Mouse (Mus musculus) spleen, postnatal 4 days (tissue): ENCODE data around the gene Ofcc1.

ENCODE experiments used
- DNase-seq, 2 experiments: peaks; one replicate each; pipeline ENCODE4 v3.0.0; 2022; ENCODE audit warnings: low spot score in 2 of 2

The Ofcc1 gene

DNA sequence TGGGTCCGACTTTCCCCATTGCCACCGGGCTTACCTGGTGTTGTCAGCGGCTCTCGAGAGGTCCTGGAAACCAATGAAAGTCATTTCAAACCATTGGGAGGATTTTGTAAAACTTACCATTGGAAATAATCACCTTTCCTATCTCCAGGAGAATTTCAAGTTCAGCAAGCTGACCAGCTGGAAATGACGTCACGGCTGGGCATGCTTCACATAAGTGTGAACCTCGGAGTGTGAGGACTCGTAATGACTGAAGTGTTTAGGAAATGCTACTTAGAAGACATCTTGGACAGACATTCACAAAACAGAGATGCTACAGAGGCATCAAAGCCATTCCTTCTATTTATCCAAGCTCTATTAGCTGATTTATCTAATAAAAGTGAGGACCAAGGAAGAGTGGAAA lies 361.0 kb downstream of the Ofcc1 start:
- DNase-seq = no peak

DNA sequence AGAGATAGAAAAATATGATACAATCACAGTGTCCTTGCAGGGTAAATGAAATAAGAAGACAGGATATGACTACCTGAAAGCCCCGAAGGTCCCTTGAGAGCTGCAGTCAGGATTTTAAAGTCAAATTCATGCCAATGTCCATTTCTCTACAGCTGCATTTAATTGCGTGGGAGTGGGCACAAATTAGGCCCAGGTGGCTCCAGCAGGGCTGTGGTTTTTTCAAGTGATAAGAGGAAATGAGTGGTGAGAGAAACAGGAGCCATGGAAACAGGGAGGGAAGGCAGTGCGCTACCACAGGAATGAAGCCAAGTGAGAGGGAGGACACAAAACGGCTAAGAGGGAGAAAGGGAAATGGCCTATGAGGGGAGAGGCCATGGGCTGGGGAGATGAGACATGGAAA lies 363.3 kb downstream of the Ofcc1 start:
- DNase-seq = no peak

DNA sequence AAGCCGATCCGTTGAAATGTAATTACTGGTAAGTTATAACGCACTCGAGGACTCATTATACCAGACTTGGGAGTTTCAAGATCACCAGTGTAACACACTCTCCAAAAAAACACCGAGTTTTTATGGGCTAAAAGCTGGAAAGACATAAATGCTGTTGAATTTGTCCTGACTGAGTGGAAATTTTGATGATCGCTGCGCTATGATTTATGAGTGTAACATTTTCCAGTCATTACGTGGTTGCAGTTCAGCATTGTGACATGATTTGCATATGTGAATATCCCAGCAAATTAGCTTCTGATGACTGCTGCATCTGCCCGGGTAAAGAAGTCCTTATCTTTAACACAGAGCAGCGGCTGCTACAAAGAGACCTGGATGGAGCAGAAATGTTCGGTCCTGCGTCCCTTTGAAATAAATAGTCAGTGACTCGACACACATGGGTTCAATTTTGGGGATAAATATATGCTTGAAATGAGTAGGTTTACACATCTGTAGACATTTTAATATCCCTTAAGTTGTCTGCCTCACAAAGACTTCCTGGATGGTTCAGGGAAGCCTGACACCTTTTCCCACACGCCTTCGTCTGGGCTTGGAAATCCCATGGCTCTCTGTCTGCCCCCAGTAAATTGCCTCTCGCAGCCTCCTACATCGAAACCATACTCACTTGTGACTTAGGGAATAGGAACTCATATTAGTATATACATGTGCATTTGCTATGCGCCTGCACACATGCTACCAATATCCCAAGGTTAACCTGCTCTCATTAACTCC lies 381.8 kb downstream of the Ofcc1 start:
- DNase-seq = no peak

- no peak for DNase-seq
These were observed 392.8 kb downstream of the Ofcc1 start for GRCm38 (mm10) chr13:39968349-39969016.

DNA sequence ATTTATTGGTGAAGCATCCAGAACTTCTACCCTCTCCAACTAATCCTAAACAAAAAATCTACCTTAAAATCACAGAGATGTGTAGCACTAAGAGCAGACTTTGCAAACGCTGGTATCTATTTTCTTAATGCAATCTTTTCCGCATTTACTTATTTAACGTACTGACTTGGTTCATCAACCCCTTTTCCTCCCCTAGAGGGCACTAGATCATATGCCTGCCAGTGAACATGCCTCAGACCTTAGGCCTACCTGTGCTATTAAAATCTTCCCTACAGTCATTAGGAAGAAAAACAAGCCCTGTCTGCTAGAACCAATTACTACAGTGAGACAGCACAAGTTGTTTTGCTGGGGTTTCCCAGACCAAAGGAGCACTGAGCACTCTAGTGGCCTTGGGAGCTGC lies 404.0 kb downstream of the Ofcc1 start:
- DNase-seq = no peak

DNA sequence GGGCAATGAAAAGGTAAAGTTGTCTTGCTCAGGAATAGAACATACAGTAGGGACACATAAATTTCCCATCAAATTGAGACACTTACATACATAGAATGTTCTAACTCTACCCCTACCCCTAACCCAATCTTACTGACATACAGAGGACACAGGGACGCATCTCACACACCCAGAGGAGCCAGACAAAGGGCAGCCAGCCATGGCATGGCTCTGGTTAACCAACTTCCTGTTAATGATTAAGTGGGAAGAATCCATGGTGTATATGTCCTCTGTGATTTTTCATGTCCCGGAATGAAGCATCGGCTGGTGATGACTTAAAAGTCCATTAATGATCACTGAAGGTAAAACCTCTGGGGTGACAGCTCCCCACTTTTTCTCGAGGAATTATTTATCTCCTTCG lies 405.2 kb downstream of the Ofcc1 start:
- DNase-seq = no peak
